Comparison of ENCODE assay signal across 8 mouse cellular contexts in genomic region chr8:83652030-83652743, GRCm38 (mm10). TPM values are rescaled to one million over a fixed set of nuclear protein-coding genes. Genes with fewer than 3 reads are reported as not detected.
DNase-seq lines count a peak whose midpoint lies in the region; ATAC-seq and TF ChIP-seq lines count a peak whose summit lies in the region.

Gene Gipc1, plus strand, starts transcription at chr8:83652677.

- peaks cover 15% of the 10 kb centered on the region for H3K4me1 ChIP-seq in embryonic facial prominence, embryonic 13.5 days
- H3K4me1 ChIP-seq in kidney, adult 2 months (ENCODE audit: control insufficient read depth, insufficient read depth, low read length), result peaks cover 4% of the 10 kb centered on the region; the same call in 1 of the 2 replicates
- peaks cover 18% of the 10 kb centered on the region for H3K4me1 ChIP-seq in limb, embryonic 12.5 days (replicated peaks)
- peaks cover 22% of the 10 kb centered on the region for H3K4me1 ChIP-seq in midbrain, embryonic 15.5 days
- H3K4me1 ChIP-seq in spleen, adult 2 months (ENCODE audit: control insufficient read depth, insufficient read depth, insufficient read length), result peaks cover 15% of the 10 kb centered on the region

- peak within 1 kb of the TSS; percentile 85 for H3K4me3 ChIP-seq in embryonic facial prominence, embryonic 13.5 days
- H3K4me3 ChIP-seq in kidney, adult 2 months (ENCODE audit: insufficient read depth, low read depth, low read length), result peak within 1 kb of the TSS; percentile 83
- H3K4me3 ChIP-seq in limb, embryonic 12.5 days (replicated peaks), result peak within 1 kb of the TSS; percentile 85
- peak within 1 kb of the TSS; percentile 77 for H3K4me3 ChIP-seq in midbrain, embryonic 15.5 days
- peak within 1 kb of the TSS; percentile 93 for H3K4me3 ChIP-seq in spleen, adult 2 months (ENCODE audit: extremely low read depth, insufficient read depth, insufficient read length)

- TF ChIP-seq CTCF in kidney, adult 2 months (conservative IDR thresholded peaks at IDR 0.05; ENCODE audit: insufficient read depth, insufficient read length, low read depth, low read length), result no peak
- TF ChIP-seq CTCF in spleen, adult 2 months (IDR thresholded peaks at IDR 0.05; ENCODE audit: extremely low read depth, insufficient read depth, insufficient read length, insufficient replicate concordance), result no peak

- H3K9me3 ChIP-seq in embryonic facial prominence, embryonic 13.5 days, result no peaks in the 10 kb centered on the region
- H3K9me3 ChIP-seq in limb, embryonic 12.5 days, result 0 out of 2 replicates have a peak, but pooled peaks cover 9% of the 10 kb centered on the region
- H3K9me3 ChIP-seq in midbrain, embryonic 15.5 days, result no peaks in the 10 kb centered on the region

- no peaks in the 10 kb centered on the region for H3K27me3 ChIP-seq in embryonic facial prominence, embryonic 13.5 days
- no peaks in the 10 kb centered on the region for H3K27me3 ChIP-seq in kidney, adult 2 months (replicated peaks; ENCODE audit: control insufficient read depth, insufficient read depth, low read length)
- H3K27me3 ChIP-seq in limb, embryonic 12.5 days, result no peaks in the 10 kb centered on the region
- H3K27me3 ChIP-seq in midbrain, embryonic 15.5 days (replicated peaks), result no peaks in the 10 kb centered on the region
- H3K27me3 ChIP-seq in spleen, adult 2 months (ENCODE audit: control insufficient read depth, insufficient read depth, low read length), result no peaks in the 10 kb centered on the region; the same call in 1 of the 2 replicates

- peak within 1 kb of the TSS; percentile 95 for H3K4me2 ChIP-seq in embryonic facial prominence, embryonic 13.5 days
- H3K4me2 ChIP-seq in limb, embryonic 12.5 days, result peak within 1 kb of the TSS; percentile 96
- peak within 1 kb of the TSS; percentile 93 for H3K4me2 ChIP-seq in midbrain, embryonic 15.5 days

- 5% methylated on average over 49 of the region's 50 CpGs for WGBS in embryonic facial prominence, embryonic 13.5 days
- WGBS in kidney, adult 2 months, result 6% methylated on average over 50 of the region's 50 CpGs
- 6% methylated on average over 50 of the region's 50 CpGs for WGBS in limb, embryonic 12.5 days
- WGBS in midbrain, embryonic 15.5 days, result 4% methylated on average over 50 of the region's 50 CpGs
- 4% methylated on average over 48 of the region's 50 CpGs for WGBS in spleen, adult 2 months

- peak; percentile 98 for DNase-seq in 3134 (ENCODE audit: extremely low read depth, insufficient read length, low spot score)
- DNase-seq in adrenal gland, postnatal 36 days, result peak; percentile 96 to 97
- DNase-seq in heart, adult 18-20 months, result peak; percentile 95 to 98
- peak; percentile 98 for DNase-seq in kidney, adult 2 months
- DNase-seq in spleen, adult 2 months (ENCODE audit: low read depth in 1 of 2, low spot score in 2 of 2), result peak; percentile 92 to 94

- peaks cover 25% of the 10 kb centered on the region for H3K36me3 ChIP-seq in embryonic facial prominence, embryonic 13.5 days
- H3K36me3 ChIP-seq in kidney, adult 2 months (ENCODE audit: control insufficient read depth, insufficient read depth, low read length), result no peaks in the 10 kb centered on the region
- H3K36me3 ChIP-seq in limb, embryonic 12.5 days, result peaks cover 17% of the 10 kb centered on the region; the same call in 1 of the 2 replicates
- H3K36me3 ChIP-seq in midbrain, embryonic 15.5 days (replicated peaks), result no peaks in the 10 kb centered on the region
- no peaks in the 10 kb centered on the region for H3K36me3 ChIP-seq in spleen, adult 2 months (ENCODE audit: control insufficient read depth, insufficient read depth, low read length)

- H3K9ac ChIP-seq in embryonic facial prominence, embryonic 13.5 days, result peak within 1 kb of the TSS; percentile 90
- peak within 1 kb of the TSS; percentile 81 for H3K9ac ChIP-seq in limb, embryonic 12.5 days (replicated peaks)
- peak within 1 kb of the TSS; percentile 67 for H3K9ac ChIP-seq in midbrain, embryonic 15.5 days

- TF ChIP-seq POLR2A in kidney, adult 2 months (IDR thresholded peaks at IDR 0.05; ENCODE audit: low read depth, low read length), result peak; percentile 46
- peak; percentile 55 for TF ChIP-seq POLR2A in spleen, adult 2 months (IDR thresholded peaks at IDR 0.05; ENCODE audit: low read depth, low read length)

- peak; percentile 95 for ATAC-seq in embryonic facial prominence, embryonic 13.5 days (ENCODE audit: insufficient number of reproducible peaks, insufficient read depth, low FRiP score, low TSS enrichment, low read depth)
- peak; percentile 93 for ATAC-seq in limb, embryonic 12.5 days (ENCODE audit: insufficient number of reproducible peaks, insufficient read depth, low FRiP score, low TSS enrichment, low read depth)
- ATAC-seq in midbrain, embryonic 15.5 days (replicated peaks), result peak; percentile 98

- peak within 1 kb of the TSS; percentile 88 for H3K27ac ChIP-seq in embryonic facial prominence, embryonic 13.5 days
- peak within 1 kb of the TSS; percentile 79 for H3K27ac ChIP-seq in kidney, adult 2 months (ENCODE audit: insufficient read depth, low read depth, low read length)
- peak within 1 kb of the TSS; percentile 87 for H3K27ac ChIP-seq in limb, embryonic 12.5 days
- H3K27ac ChIP-seq in midbrain, embryonic 15.5 days, result peak within 1 kb of the TSS; percentile 92
- peak within 1 kb of the TSS; percentile 66 for H3K27ac ChIP-seq in spleen, adult 2 months (ENCODE audit: insufficient read depth, low read length)

RNA-seq across cellular contexts. Expression of gene Gipc1, which starts in this region (rescaled TPM):
- 10 to 100 TPM; 37.8 to 44.0 TPM for total RNA-seq in adrenal gland, postnatal 36 days (2021)
- polyA plus RNA-seq in embryonic facial prominence, embryonic 13.5 days (2015; fragmentation: Nextera tagmentation; extraction: Ambion mirVana), result 186 and 190 TPM in 2 replicates
- 10 to 100 TPM; 23.1 to 27.3 TPM for total RNA-seq in heart, adult 18-20 months (2021)
- polyA plus RNA-seq in kidney, adult 2 months (2012; rRNA removed), result 57.6 and 66.6 TPM in 2 replicates
- 179 and 185 TPM in 2 replicates for polyA plus RNA-seq in limb, embryonic 12.5 days (2016; fragmentation: Nextera tagmentation; extraction: Ambion mirVana)
- 128 and 132 TPM in 2 replicates for polyA plus RNA-seq in midbrain, embryonic 15.5 days (2015; fragmentation: Nextera tagmentation; extraction: Ambion mirVana)
- 27.7 and 32.5 TPM in 2 replicates for polyA plus RNA-seq in spleen, adult 2 months (2012; rRNA removed)

Comparison
In these comparisons a context has a peak if more than half of its experiments do, and no peak if none do; other contexts are left out.
1. Peak in every context shown above with its lines: DNase-seq, ATAC-seq, H3K4me3 ChIP-seq and H3K27ac ChIP-seq.